Mouse (Mus musculus) CD4-positive naive resting alpha-beta T cell, adult 57 days (primary cell): Measurements from ENCODE around the gene Tmx4. TPM values are rescaled to one million over a fixed set of nuclear protein-coding genes. Genes with fewer than 3 reads are reported as not detected.

ENCODE experiments used
- total RNA-seq: library from RNA; stranded (reverse); gene quantifications from one replicate; pipeline ENCODE4 v1.2.4, GENCODE M21; 2023

Tmx4 gene
- 31.2 TPM for total RNA-seq

DNA sequence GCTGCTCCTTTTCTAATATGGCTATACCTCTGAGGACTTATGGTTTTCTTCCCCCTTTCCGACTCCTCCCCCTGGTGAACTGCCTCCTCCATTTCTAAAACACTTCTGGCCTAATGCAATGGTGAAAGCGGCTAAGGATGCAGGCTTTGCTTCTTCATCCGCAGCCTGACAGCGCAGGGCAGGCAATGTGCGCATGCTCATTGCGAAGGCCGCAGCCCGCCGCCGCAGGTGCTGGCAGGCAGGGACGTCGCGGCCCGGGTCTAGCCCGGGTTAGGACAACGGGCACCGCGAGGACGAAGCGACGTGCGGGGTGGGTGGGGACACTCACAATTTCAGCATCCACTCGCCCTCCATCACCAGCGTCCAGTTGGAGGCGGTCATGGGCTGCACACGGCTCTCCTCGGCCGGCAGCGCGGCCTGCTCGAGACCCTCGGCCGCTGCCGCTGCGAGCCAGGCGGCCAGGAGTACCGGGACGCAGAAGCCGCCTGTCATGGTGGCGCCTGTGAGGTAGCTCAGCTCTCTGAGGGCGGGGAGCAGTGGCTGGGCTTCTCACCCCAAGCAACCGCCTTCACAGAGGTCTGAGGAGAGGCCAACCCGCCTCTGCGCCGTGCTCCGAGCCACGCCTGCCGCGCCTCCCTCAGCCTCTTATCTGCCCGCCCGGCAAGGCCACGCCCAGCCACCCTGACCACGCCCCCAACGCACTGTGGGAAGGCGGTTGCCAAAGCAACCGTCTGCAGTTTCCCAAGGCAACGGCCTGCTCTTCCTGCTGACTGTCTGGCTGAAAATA is at the start of gene Tmx4:
Gene Tmx4, minus strand, starts transcription at position 632 of the 787 bp plus-strand sequence.

DNA sequence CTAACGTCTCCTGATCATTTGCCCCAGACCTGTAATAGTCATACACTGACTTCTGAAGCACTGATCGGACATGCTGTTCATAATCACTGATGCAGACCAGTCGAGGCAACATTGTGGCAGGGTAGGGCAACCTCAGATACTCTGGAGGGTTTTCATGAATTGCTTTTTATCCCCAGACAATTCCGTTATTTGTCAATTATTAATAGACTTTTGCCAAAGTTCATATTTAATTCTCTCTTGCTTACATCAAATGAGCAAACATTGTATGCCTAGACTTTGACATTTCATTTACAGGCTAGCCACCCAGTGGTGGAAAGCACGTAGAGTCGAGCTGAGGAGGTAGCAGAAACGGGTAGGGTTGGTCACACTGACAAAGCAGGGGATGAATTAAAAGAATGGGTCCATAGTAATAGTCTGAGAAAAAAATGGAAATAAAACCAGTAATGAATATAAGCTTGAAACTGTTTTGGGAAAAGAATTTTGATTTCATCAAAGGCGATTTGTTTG is 89.7 kb downstream of the Tmx4 start, which contains the start of gene Hao1:
Gene Hao1, minus strand, starts transcription at position 148 of the 507 bp plus-strand sequence.

Other genes starting within 250 kb of the Tmx4 start
- gene Hao1, start 89.8 kb downstream of the Tmx4 start, total RNA-seq: not detected
- 0.44 TPM for gene Plcb1, start 141.9 kb upstream of the Tmx4 start, total RNA-seq